Mouse (Mus musculus): ENCODE data around the gene Als2cr12.

GRCm38 (mm10) chr1:58615146-58615545 lies 80.6 kb downstream of the Als2cr12 start:
- TF ChIP-seq POLR2A (IDR thresholded peaks at IDR 0.05; ENCODE audit: low read depth, low read length) (no peak), CTCF (IDR thresholded peaks at IDR 0.05; ENCODE audit: extremely low read depth, insufficient read length, insufficient replicate concordance, low read depth, low read length) (no peak)
